Mouse (Mus musculus): ENCODE measurements at regions not wholly inside any gene's neighbourhood (a gene's known extent, or its start where the extent isn't known, plus 50 kb on each side); places are given as distances from the start of the nearest gene placed in this dataset.

- H3K27ac ChIP-seq (ENCODE audit: low read depth, low read length): no peak overlapping the region
- ATAC-seq: no peak
- no peak overlapping the region for H3K4me2 ChIP-seq (replicated peaks; ENCODE audit: low read depth)
- no peaks in the 10 kb centered on the region for H3K36me3 ChIP-seq (ENCODE audit: control insufficient read depth, insufficient read depth)
- H3K4me3 ChIP-seq (ENCODE audit: low read depth, low read length): no peak overlapping the region
- H3K27me3 ChIP-seq (replicated peaks; ENCODE audit: control insufficient read depth, insufficient read depth, low read length): no peaks in the 10 kb centered on the region
- no peaks in the 10 kb centered on the region for H3K4me1 ChIP-seq (replicated peaks; ENCODE audit: control insufficient read depth, insufficient read depth, low read length)
- H3K9ac ChIP-seq (ENCODE audit: low read depth, low read length): no peak overlapping the region
- WGBS: 80% methylated on average over 1 of the region's 1 CpGs
- no peak for TF ChIP-seq CTCF (IDR thresholded peaks at IDR 0.05; ENCODE audit: low read depth)
- H3K9me3 ChIP-seq (ENCODE audit: control insufficient read depth): no peaks in the 10 kb centered on the region
Observed at GRCm38 (mm10) chr17:58598911-58599310, 392.3 kb downstream of the Pdzph1 start.

GRCm38 (mm10) chr17:58596661-58597060 is 394.5 kb downstream of the Pdzph1 start:
- no peak for TF ChIP-seq CTCF (IDR thresholded peaks at IDR 0.05; ENCODE audit: low read depth)
- no peaks in the 10 kb centered on the region for H3K9me3 ChIP-seq (ENCODE audit: control insufficient read depth)
- no peaks in the 10 kb centered on the region for H3K36me3 ChIP-seq (ENCODE audit: control insufficient read depth, insufficient read depth)
- no peak overlapping the region for H3K9ac ChIP-seq (ENCODE audit: low read depth, low read length)
- no peak overlapping the region for H3K4me3 ChIP-seq (ENCODE audit: low read depth, low read length)
- H3K27me3 ChIP-seq (replicated peaks; ENCODE audit: control insufficient read depth, insufficient read depth, low read length): no peaks in the 10 kb centered on the region
- no peak for ATAC-seq
- H3K4me2 ChIP-seq (replicated peaks; ENCODE audit: low read depth): no peak overlapping the region
- no peaks in the 10 kb centered on the region for H3K4me1 ChIP-seq (replicated peaks; ENCODE audit: control insufficient read depth, insufficient read depth, low read length)
- H3K27ac ChIP-seq (ENCODE audit: low read depth, low read length): no peak overlapping the region

DNA sequence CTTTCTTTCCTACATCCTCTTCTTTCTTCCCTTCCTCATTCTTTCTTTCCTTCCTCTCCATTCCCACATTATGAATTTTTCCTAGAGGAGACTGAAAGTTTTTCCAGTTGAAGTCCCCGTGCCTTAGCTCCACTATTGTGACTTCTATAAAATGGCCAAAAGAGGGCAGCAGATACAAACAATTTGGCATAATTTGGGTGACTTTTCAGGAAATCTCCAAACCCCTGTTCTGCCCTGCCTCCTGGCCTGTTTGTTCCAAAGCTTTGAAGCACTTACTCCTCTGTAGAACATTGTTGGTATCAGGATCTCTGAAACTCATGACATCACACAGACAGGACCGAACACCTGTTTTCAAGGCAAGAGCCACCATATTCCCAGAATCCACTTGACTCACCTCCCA is 403.2 kb downstream of the Pdzph1 start:
- H3K4me2 ChIP-seq (replicated peaks; ENCODE audit: low read depth): no peak overlapping the region
- 54% methylated on average over 2 of the region's 2 CpGs for WGBS

GRCm38 (mm10) chr17:58572885-58573284 is 418.3 kb downstream of the Pdzph1 start:
- no peak for ATAC-seq
- 69% methylated on average over 2 of the region's 2 CpGs for WGBS
- TF ChIP-seq CTCF (IDR thresholded peaks at IDR 0.05; ENCODE audit: low read depth): no peak

More for the DNA sequence above, 403.2 kb downstream of the Pdzph1 start:
- H3K36me3 ChIP-seq (ENCODE audit: control insufficient read depth, insufficient read depth): no peaks in the 10 kb centered on the region
- H3K27me3 ChIP-seq (replicated peaks; ENCODE audit: control insufficient read depth, insufficient read depth, low read length): no peaks in the 10 kb centered on the region
- no peak overlapping the region for H3K9ac ChIP-seq (ENCODE audit: low read depth, low read length)
- no peak overlapping the region for H3K4me3 ChIP-seq (ENCODE audit: low read depth, low read length)
- H3K27ac ChIP-seq (ENCODE audit: low read depth, low read length): no peak overlapping the region
- no peaks in the 10 kb centered on the region for H3K9me3 ChIP-seq (ENCODE audit: control insufficient read depth)
- no peak for ATAC-seq
- TF ChIP-seq CTCF (IDR thresholded peaks at IDR 0.05; ENCODE audit: low read depth): peak; percentile 55
- H3K4me1 ChIP-seq (replicated peaks; ENCODE audit: control insufficient read depth, insufficient read depth, low read length): no peaks in the 10 kb centered on the region

More at GRCm38 (mm10) chr17:58572885-58573284, 418.3 kb downstream of the Pdzph1 start:
- Histone ChIP-seq H3K4me2 (replicated peaks; ENCODE audit: low read depth) (no peak overlapping the region), H3K27me3 (replicated peaks; ENCODE audit: control insufficient read depth, insufficient read depth, low read length) (no peaks in the 10 kb centered on the region), H3K36me3 (ENCODE audit: control insufficient read depth, insufficient read depth) (no peaks in the 10 kb centered on the region), H3K4me3 (ENCODE audit: low read depth, low read length) (no peak overlapping the region), H3K27ac (ENCODE audit: low read depth, low read length) (no peak overlapping the region), H3K4me1 (replicated peaks; ENCODE audit: control insufficient read depth, insufficient read depth, low read length) (no peaks in the 10 kb centered on the region), H3K9ac (ENCODE audit: low read depth, low read length) (no peak overlapping the region), H3K9me3 (ENCODE audit: control insufficient read depth) (no peaks in the 10 kb centered on the region)
